In the genomic region with DNA sequence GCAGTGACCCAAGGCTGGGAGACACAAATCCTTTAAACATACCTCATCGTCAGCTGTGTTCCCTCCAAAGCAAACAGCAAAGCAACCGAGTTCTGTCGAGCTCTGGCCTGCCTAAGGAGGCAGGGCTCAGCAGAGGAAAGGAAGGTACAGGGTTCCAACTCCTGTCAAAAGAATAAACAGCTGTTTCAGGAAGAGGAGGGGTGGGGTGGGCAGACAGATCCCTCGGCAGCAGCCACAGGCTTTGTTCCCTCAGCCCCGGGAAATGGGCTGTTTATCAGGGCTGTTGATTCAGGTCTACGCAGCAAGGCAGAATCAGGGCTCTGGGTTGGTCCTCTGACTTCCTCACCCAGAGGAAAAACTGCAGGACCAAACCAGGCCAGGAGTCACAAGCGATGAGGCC, we compare ENCODE assay signal across 10 mouse cellular contexts. TPM values are rescaled to one million over a fixed set of nuclear protein-coding genes. Genes with fewer than 3 reads are reported as not detected.
DNase-seq lines count a peak whose midpoint lies in the region; ATAC-seq and TF ChIP-seq lines count a peak whose summit lies in the region.
"Had no signal": no experiment of that assay in that cellular context is flagged by ENCODE, and none has a peak within 500 bp of the region (broad histone marks: within the 10 kb centered on the region; RNA-seq: fewer than 3 reads in every experiment).

No protein-coding gene starts in this region.

- no peaks in the 10 kb centered on the region for H3K27me3 ChIP-seq in heart, embryonic 14.5 days (ENCODE audit: control insufficient read depth, insufficient read depth, low read length)
- H3K27me3 ChIP-seq in neural tube, embryonic 12.5 days (replicated peaks): no peaks in the 10 kb centered on the region

- H3K4me2 ChIP-seq in heart, embryonic 14.5 days (ENCODE audit: low read length): peak overlapping the region; percentile 60
- H3K4me2 ChIP-seq in neural tube, embryonic 12.5 days (replicated peaks): peak overlapping the region; percentile 20; the same call in 1 of the 2 replicates

- peak overlapping the region; percentile 88 for H3K27ac ChIP-seq in gastrocnemius, adult 2 months
- H3K27ac ChIP-seq in heart, embryonic 14.5 days (replicated peaks in 1 of 2; ENCODE audit: control insufficient read depth in 1 of 2, insufficient read depth in 1 of 2, low read depth in 2 of 2, low read length in 2 of 2): peak overlapping the region; percentile 50 to 86
- H3K27ac ChIP-seq in neural tube, embryonic 12.5 days: no peak overlapping the region
- H3K27ac ChIP-seq: liver, embryonic 14.5 days had no signal

- intact Hi-C loops in gastrocnemius, adult 2 months (cut with DNase I): no loop called here
- intact Hi-C loops in left cerebral cortex, postnatal 4 days (cut with DNase I): no loop called here

- 0 out of 2 replicates have a peak, but pooled peaks cover 4% of the 10 kb centered on the region for H3K36me3 ChIP-seq in heart, embryonic 14.5 days (ENCODE audit: control insufficient read depth, insufficient read depth, low read length)
- no peaks in the 10 kb centered on the region for H3K36me3 ChIP-seq in neural tube, embryonic 12.5 days

- ATAC-seq in heart, embryonic 14.5 days (ENCODE audit: insufficient number of reproducible peaks, insufficient read depth, low FRiP score, low read depth): peak; percentile 54
- no peak for ATAC-seq in neural tube, embryonic 12.5 days (ENCODE audit: low FRiP score, low read depth)

- TF ChIP-seq CTCF in gastrocnemius, adult 2 months (IDR thresholded peaks at IDR 0.05): no peak

- H3K9me3 ChIP-seq in heart, embryonic 14.5 days (ENCODE audit: control insufficient read depth, low read length): no peaks in the 10 kb centered on the region
- H3K9me3 ChIP-seq in neural tube, embryonic 12.5 days: no peaks in the 10 kb centered on the region

- peaks cover 29 to 51% of the 10 kb centered on the region in 2 experiments for H3K4me1 ChIP-seq in heart, embryonic 14.5 days (ENCODE audit: control insufficient read depth in 2 of 2, insufficient read depth in 2 of 2, low read length in 2 of 2)
- H3K4me1 ChIP-seq in neural tube, embryonic 12.5 days: peaks cover 12% of the 10 kb centered on the region

- H3K9ac ChIP-seq in heart, embryonic 14.5 days (ENCODE audit: low read length): peak overlapping the region; percentile 66
- H3K9ac ChIP-seq in neural tube, embryonic 12.5 days: no peak overlapping the region; the same call in 1 of the 2 replicates
- H3K9ac ChIP-seq: liver, embryonic 14.5 days had no signal

- peak; percentile 51 for DNase-seq in gastrocnemius, adult 2 months
- DNase-seq in gastrocnemius, adult 18-20 months (ENCODE audit: low spot score): no peak
- DNase-seq in kidney, postnatal 25 days: peak; percentile 50 to 73
- no peak for DNase-seq in urinary bladder, adult 2 months (ENCODE audit: low spot score)
- DNase-seq in ovary, postnatal 14 days (ENCODE audit: low spot score): no peak
- no peak for DNase-seq in left cerebral cortex, postnatal 4 days
- DNase-seq: B cell, adult 2 months had no signal

- peak overlapping the region; percentile 66 for H3K4me3 ChIP-seq in gastrocnemius, adult 2 months
- peak overlapping the region; percentile 14 to 30; a peak in 3 of 4 replicates for H3K4me3 ChIP-seq in heart, embryonic 14.5 days (ENCODE audit: control insufficient read depth in 1 of 2, insufficient read depth in 1 of 2, low read depth in 1 of 2, low read length in 2 of 2)
- H3K4me3 ChIP-seq in neural tube, embryonic 12.5 days: no peak overlapping the region

- WGBS in heart, embryonic 14.5 days: 17% methylated on average over 7 of the region's 7 CpGs
- 41% methylated on average over 7 of the region's 7 CpGs for WGBS in neural tube, embryonic 12.5 days

RNA-seq across cellular contexts. Expression of gene Ggta1, which starts 30.6 kb away (rescaled TPM):
- total RNA-seq in gastrocnemius, adult 2 months (2021): 10 to 100 TPM in 1 of 2 experiments, 1 to 10 TPM in 1; 6.3 to 11.2 TPM
- total RNA-seq in gastrocnemius, adult 18-20 months (2021): 1 to 10 TPM; 5.0 to 6.3 TPM
- polyA plus RNA-seq in heart, embryonic 14.5 days (2014; fragmentation: Nextera tagmentation; extraction: Ambion mirVana): 37.9 and 39.4 TPM in 2 replicates
- 9.0 and 9.5 TPM in 2 replicates for polyA plus RNA-seq in neural tube, embryonic 12.5 days (2016; fragmentation: Nextera tagmentation; extraction: Ambion mirVana)
- 16.5 and 17.1 TPM in 2 replicates for polyA plus RNA-seq in urinary bladder, adult 2 months (2012; rRNA removed)
- 1 to 10 TPM; 3.9 to 6.1 TPM for total RNA-seq in left cerebral cortex, postnatal 4 days (2021)

RNA-seq across cellular contexts. Expression of gene 4930402F06Rik, which starts 35.5 kb away (rescaled TPM):
- not detected for total RNA-seq in gastrocnemius, adult 2 months (2021)
- total RNA-seq in gastrocnemius, adult 18-20 months (2021): not detected
- not detected in 2 replicates for polyA plus RNA-seq in heart, embryonic 14.5 days (2014; fragmentation: Nextera tagmentation; extraction: Ambion mirVana)
- polyA plus RNA-seq in neural tube, embryonic 12.5 days (2016; fragmentation: Nextera tagmentation; extraction: Ambion mirVana): not detected in 2 replicates
- polyA plus RNA-seq in urinary bladder, adult 2 months (2012; rRNA removed): not detected in 2 replicates
- not detected for total RNA-seq in left cerebral cortex, postnatal 4 days (2021)
- polyA plus RNA-seq: liver, embryonic 14.5 days had no signal

Comparison
In these comparisons a context has a peak if more than half of its experiments do, and no peak if none do; other contexts are left out.
1. DNase-seq: peak in gastrocnemius, adult 2 months (single experiment) and kidney, postnatal 25 days (2 of 2); none in gastrocnemius, adult 18-20 months (single experiment), urinary bladder, adult 2 months (single experiment), ovary, postnatal 14 days (single experiment) and left cerebral cortex, postnatal 4 days (single experiment).